Mouse (Mus musculus) liver, embryonic 18 days (tissue): Measurements from ENCODE around the gene 4930519G04Rik. TPM values are rescaled to one million over a fixed set of nuclear protein-coding genes. Genes with fewer than 3 reads are reported as not detected.

Experiments
- polyA plus RNA-seq: library from polyadenylated mRNA; depleted of rRNA; stranded (reverse); fragments of >200 nt; gene quantifications from 2 replicates; pipeline ENCODE4 v1.2.3, GENCODE M21; 2012; rRNA removed

4930519G04Rik gene
- 0.01 TPM in 1 of 2 replicates, not detected in the other for polyA plus RNA-seq

DNA sequence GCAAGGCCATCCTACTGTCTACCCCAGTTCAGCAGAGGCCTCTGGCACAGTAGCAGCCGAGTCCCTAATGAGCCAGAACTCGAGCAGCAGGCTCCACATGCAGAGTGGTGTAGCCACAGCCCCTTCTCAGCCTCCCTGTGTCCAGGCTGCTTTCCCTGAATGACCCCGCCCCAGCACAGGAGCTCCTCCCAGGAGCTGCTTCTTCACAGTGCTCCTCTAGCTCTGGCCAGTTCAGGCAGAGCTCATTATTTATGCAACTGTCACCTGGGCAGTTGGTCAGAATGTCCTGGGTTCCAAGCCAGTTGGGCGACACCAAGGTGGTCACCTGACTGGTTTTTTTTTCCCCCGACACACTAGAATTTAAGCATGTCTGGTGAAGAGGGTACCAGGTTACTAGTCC is at the start of gene 4930519G04Rik:
TSS of gene 4930519G04Rik (plus strand) at position 301 of the 400 bp plus-strand sequence.

DNA sequence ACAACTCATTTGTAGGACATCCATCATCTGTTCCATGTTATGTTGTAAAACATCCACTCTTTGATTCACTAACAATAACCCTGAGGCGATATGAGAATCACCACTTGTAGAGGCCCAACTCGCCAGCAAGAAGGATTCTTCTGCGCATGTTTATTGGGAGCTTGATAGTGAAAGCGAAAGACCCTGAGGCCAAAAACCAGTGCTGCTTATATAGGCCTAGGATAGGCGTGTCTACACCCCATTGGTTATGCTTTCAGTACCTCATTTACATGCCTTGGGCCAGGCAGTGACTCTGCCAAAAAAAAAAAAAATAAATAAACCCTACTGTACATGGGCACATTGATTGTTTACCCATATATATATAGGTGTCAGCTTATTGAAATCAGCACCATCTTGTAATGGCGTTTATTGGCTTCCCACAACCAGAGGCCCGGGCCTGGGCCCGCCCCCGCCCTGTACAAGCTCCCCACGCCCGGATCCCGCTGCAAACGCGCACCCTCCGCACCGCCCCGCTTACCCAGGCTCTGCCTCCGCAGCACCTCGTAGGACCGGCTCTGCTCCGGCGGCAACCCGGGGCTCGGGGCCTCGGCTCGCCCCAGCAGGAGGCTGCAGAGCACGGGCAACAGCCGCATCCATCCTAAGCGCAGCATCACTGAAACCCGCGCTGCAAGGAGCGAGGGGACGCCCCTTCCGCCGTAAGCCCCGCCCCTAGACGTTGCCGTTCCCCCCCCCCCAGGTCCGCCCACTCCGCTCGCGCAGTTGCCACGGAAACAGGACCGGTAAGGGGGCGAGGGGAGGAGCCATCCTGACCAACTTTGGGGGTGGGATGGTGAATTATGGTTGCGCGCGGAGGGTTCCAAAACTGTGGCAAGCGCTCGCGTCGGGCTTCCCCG is 30.4 kb upstream of the 4930519G04Rik start, which contains the start of gene 1500011B03Rik:
TSS of gene 1500011B03Rik (minus strand) at position 673 of the 893 bp plus-strand sequence.

DNA sequence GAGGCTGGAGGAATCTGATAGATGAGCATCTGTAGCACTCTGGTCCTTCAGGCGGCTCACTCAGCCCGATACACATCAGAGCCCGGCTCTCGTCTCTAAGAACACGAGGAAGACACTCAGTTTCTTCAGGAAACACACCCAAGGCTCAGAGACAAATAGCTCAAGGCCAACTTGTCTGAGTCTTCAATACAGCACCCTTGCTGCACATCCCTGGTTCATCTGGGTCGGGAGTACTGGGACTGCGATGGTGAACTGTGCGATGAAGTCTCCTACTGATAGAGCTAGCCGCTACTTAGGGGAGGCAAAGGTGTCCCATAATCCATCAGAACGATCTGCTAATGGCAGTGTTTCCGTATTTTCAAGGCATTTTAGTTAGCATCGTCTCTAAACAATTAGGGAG is 5.1 kb downstream of the 4930519G04Rik start, which contains the start of gene Gm9936:
TSS of gene Gm9936 (minus strand) at position 101 of the 400 bp plus-strand sequence.

DNA sequence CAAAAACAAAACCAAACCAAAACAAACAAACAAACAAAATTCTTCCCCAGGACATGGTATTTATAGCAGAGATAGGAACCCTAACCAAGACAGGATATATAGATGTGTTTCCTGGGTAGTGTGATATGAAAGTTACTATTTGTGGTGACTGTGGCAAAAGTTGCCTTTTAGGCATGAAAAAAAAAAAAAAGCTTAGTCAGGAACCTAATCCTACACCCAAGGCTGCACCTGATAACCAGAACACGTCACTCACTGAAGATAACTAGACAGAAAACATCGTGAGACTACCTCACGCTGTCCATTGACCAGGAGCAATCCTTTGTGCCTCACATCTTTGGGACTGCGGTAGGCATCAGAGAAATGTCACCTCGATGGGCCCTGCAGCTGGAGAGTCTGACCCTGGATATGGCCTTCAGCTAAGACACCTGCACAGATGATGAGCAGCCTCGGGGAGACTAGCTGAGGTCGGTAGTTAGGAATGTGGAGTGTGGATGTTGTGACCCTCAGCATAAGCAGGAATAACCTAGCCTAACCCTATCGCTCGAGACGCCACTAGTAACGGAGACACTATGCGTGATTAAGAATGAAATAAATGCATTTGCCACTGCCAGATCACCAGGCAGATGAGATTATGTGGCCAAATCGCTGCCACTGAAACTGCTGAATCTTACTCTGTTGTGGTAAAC is 43.4 kb downstream of the 4930519G04Rik start, which contains the start of gene Oasl2:
TSS of gene Oasl2 (plus strand) at position 249 of the 686 bp plus-strand sequence.

DNA sequence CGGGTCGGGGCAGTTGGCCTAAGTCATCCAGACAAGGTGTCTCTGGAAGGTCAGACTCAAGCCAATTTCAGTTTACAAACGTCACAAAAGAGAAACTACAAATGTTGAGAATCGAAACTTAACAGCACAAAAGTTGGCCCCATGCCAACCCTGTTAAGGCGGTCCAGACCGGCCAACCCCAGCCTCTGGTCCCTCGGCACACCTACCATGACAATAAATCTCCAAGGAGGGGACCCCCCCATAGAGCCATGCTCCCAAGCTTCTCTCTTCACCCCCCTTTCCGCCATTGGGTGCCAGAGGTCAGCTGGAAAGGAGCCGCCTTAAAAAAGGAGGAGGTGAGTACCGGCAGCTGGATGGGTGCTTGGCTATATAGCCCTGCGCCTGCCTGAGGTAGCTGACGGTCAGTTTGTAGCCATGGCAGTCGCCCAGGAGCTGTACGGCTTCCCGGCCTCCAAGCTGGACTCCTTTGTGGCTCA is 69.6 kb downstream of the 4930519G04Rik start, which contains the start of gene Oasl1:
TSS of gene Oasl1 (plus strand) at position 243 of the 476 bp plus-strand sequence.

Other genes with a start within 250 kb of the 4930519G04Rik start
- 0.58 and 0.63 TPM in 2 replicates for gene Trpv4, start 195.2 kb upstream of the 4930519G04Rik start, polyA plus RNA-seq
- gene Gltp, start 162.7 kb upstream of the 4930519G04Rik start, polyA plus RNA-seq: 14.7 and 16.2 TPM in 2 replicates
- gene Tchp, start 145.9 kb upstream of the 4930519G04Rik start, polyA plus RNA-seq: 4.8 and 5.4 TPM in 2 replicates
- 28.5 and 31.8 TPM in 2 replicates for gene Ankrd13a, start 79.0 kb upstream of the 4930519G04Rik start, polyA plus RNA-seq
- 14.6 and 19.2 TPM in 2 replicates for gene Git2, start 78.1 kb upstream of the 4930519G04Rik start, polyA plus RNA-seq
- gene 1500011B03Rik, start 30.2 kb upstream of the 4930519G04Rik start, polyA plus RNA-seq: 13.9 and 14.2 TPM in 2 replicates
- gene Gm9936, start 5.0 kb downstream of the 4930519G04Rik start, polyA plus RNA-seq: 0.01 TPM in 1 of 2 replicates, not detected in the other
- gene Oasl2, start 43.3 kb downstream of the 4930519G04Rik start, polyA plus RNA-seq: 12.9 and 17.0 TPM in 2 replicates
- gene Oasl1, start 69.6 kb downstream of the 4930519G04Rik start, polyA plus RNA-seq: 3.1 and 6.2 TPM in 2 replicates
- 7.1 and 7.9 TPM in 2 replicates for gene 2210016L21Rik, start 88.5 kb downstream of the 4930519G04Rik start, polyA plus RNA-seq
- gene Hnf1a, start 117.4 kb downstream of the 4930519G04Rik start, polyA plus RNA-seq: 2.3 and 2.7 TPM in 2 replicates
- 13.8 and 16.0 TPM in 2 replicates for gene Sppl3, start 157.5 kb downstream of the 4930519G04Rik start, polyA plus RNA-seq
- gene Gm10401, start 244.6 kb downstream of the 4930519G04Rik start, polyA plus RNA-seq: not detected in 2 replicates